9 mouse cellular contexts compared by ENCODE assay signal in genomic region chr16:20480115-20480514, GRCm38 (mm10). TPM values are rescaled to one million over a fixed set of nuclear protein-coding genes. Genes with fewer than 3 reads are reported as not detected.
A peak's percentile ranks its signal among the peaks of the same experiment; 100 is the strongest.
DNase-seq lines count a peak whose midpoint lies in the region; TF ChIP-seq lines count a peak whose summit lies in the region.
"Had no signal": no experiment of that assay in that cellular context is flagged by ENCODE, and none has a peak within 500 bp of the region (broad histone marks: within the 10 kb centered on the region; RNA-seq: fewer than 3 reads in every experiment).

No protein-coding gene starts in this region.

- TF ChIP-seq RAD21 in MEL (IDR thresholded peaks at IDR 0.05; ENCODE audit: low read depth, low read length): peak; percentile 82

- TF ChIP-seq EP300 in MEL (IDR thresholded peaks at IDR 0.05; ENCODE audit: low read depth in 1 of 2, low read length in 2 of 2): no peak

- no peak for TF ChIP-seq POLR2A in MEL (IDR thresholded peaks at IDR 0.05; ENCODE audit: control insufficient read depth in 1 of 2, insufficient read depth in 1 of 2, low read depth in 1 of 2, low read length in 2 of 2, poor library complexity in 1 of 2)

- no peaks in the 10 kb centered on the region for H3K27me3 ChIP-seq in MEL (ENCODE audit: control insufficient read depth in 1 of 2, insufficient read depth in 2 of 2, low read length in 2 of 2)
- H3K27me3 ChIP-seq in splenic B cell, adult 2 months (ENCODE audit: control insufficient read depth, insufficient read depth, low read length, poor library complexity, severe bottlenecking): no peaks in the 10 kb centered on the region
- H3K27me3 ChIP-seq: limb, embryonic 15.5 days had no signal

- H3K27ac ChIP-seq in layer of hippocampus, adult 2 months: no peak overlapping the region
- no peak overlapping the region for H3K27ac ChIP-seq in MEL (ENCODE audit: control insufficient read depth, low read depth, low read length)
- H3K27ac ChIP-seq: limb, embryonic 15.5 days had no signal

- no peaks in the 10 kb centered on the region for H3K36me3 ChIP-seq in MEL (ENCODE audit: control insufficient read depth in 1 of 2, insufficient read depth in 2 of 2, low read length in 2 of 2)
- H3K36me3 ChIP-seq in splenic B cell, adult 2 months (ENCODE audit: control insufficient read depth, insufficient read depth, low read length, poor library complexity, severe bottlenecking): no peaks in the 10 kb centered on the region
- H3K36me3 ChIP-seq: limb, embryonic 15.5 days had no signal

- TF ChIP-seq CTCF in layer of hippocampus, adult 2 months (conservative IDR thresholded peaks at IDR 0.05): peak; percentile 77
- peak; percentile 36 to 76 (median 52) for TF ChIP-seq CTCF in MEL (IDR thresholded peaks at IDR 0.05 in 2 of 3, conservative IDR thresholded peaks at IDR 0.05 in 1 of 3; ENCODE audit: control insufficient read depth in 1 of 3, insufficient read depth in 1 of 3, low read depth in 2 of 3, low read length in 3 of 3, poor library complexity in 1 of 3, severe bottlenecking in 1 of 3)

- no peaks in the 10 kb centered on the region for H3K79me2 ChIP-seq in MEL (ENCODE audit: control insufficient read depth, insufficient read depth, low read length, poor library complexity)

- H3K9me3 ChIP-seq in MEL (replicated peaks; ENCODE audit: insufficient read depth, low read length): no peaks in the 10 kb centered on the region
- H3K9me3 ChIP-seq: limb, embryonic 15.5 days had no signal

- no peak overlapping the region for H3K9ac ChIP-seq in MEL (ENCODE audit: control insufficient read depth, low read depth, low read length, poor library complexity, severe bottlenecking)
- H3K9ac ChIP-seq: limb, embryonic 15.5 days had no signal

- DNase-seq in layer of hippocampus, adult 2 months (ENCODE audit: low spot score in 2 of 2): peak in 1 of 2 experiments; percentile 21
- DNase-seq in layer of hippocampus, adult 8-10 months (ENCODE audit: low spot score in 2 of 2): no peak
- DNase-seq in MEL (ENCODE audit: low read depth, low spot score): peak; percentile 69
- peak; percentile 40 for DNase-seq in induced T-regulatory cell, adult 2 months (ENCODE audit: low read depth)
- peak; percentile 14 for DNase-seq in splenic B cell, adult 2 months (ENCODE audit: low read depth, low spot score)
- DNase-seq in right cerebral cortex, postnatal 25 days: no peak
- DNase-seq in heart, postnatal 4 days: no peak

- no peak overlapping the region for H3K4me3 ChIP-seq in layer of hippocampus, adult 2 months
- H3K4me3 ChIP-seq in MEL (ENCODE audit: control insufficient read depth in 1 of 2, insufficient read depth in 1 of 2, low read depth in 2 of 2, low read length in 2 of 2): no peak overlapping the region
- H3K4me3 ChIP-seq: erythroblast, embryonic 14.5 days; limb, embryonic 15.5 days had no signal

- peaks cover 0 to 6% of the 10 kb centered on the region in 2 experiments; a peak in 2 of 4 replicates for H3K4me1 ChIP-seq in MEL (ENCODE audit: control insufficient read depth in 1 of 2, insufficient read depth in 2 of 2, low read length in 2 of 2)

TF ChIP-seq in MEL, 35 proteins besides CTCF, POLR2A, EP300 and RAD21:
- TF ChIP-seq ELF1 (IDR thresholded peaks at IDR 0.05; ENCODE audit: low read depth, low read length): no peak
- TF ChIP-seq MYB (IDR thresholded peaks at IDR 0.05; ENCODE audit: low read depth, low read length): no peak
- TF ChIP-seq SMC3 (IDR thresholded peaks at IDR 0.05; ENCODE audit: low read depth, low read length): peak; percentile 74
- TF ChIP-seq MXI1 (IDR thresholded peaks at IDR 0.05; ENCODE audit: low read depth, low read length): no peak
- TF ChIP-seq TBP (IDR thresholded peaks at IDR 0.05; ENCODE audit: low read depth, low read length): no peak
- no peak for TF ChIP-seq MAX (IDR thresholded peaks at IDR 0.05; ENCODE audit: low read length)
- no peak for TF ChIP-seq USF2 (IDR thresholded peaks at IDR 0.05; ENCODE audit: borderline replicate concordance in 1 of 2, insufficient read depth in 1 of 2, low read depth in 1 of 2, low read length in 2 of 2)
- TF ChIP-seq TAL1 (IDR thresholded peaks at IDR 0.05; ENCODE audit: low read length): no peak
- peak; percentile 65 for TF ChIP-seq ZC3H11A (IDR thresholded peaks at IDR 0.05; ENCODE audit: low read depth, low read length)
- no peak for TF ChIP-seq ZMIZ1 (IDR thresholded peaks at IDR 0.05; ENCODE audit: low read depth, low read length)

RNA-seq across cellular contexts. Expression of gene Eif2b5, which starts 18.5 kb away (rescaled TPM):
- 10 to 100 TPM; 48.9 to 50.4 TPM for total RNA-seq in layer of hippocampus, adult 2 months (2021)
- 10 to 100 TPM; 48.2 to 57.6 (median 55.7) TPM for total RNA-seq in layer of hippocampus, adult 8-10 months (2022)
- 131 and 137 TPM in 2 replicates for total RNA-seq in MEL (2012; rRNA removed)
- 100 to 1,000 TPM in 1 of 2 experiments, 10 to 100 TPM in 1; 91.1 to 115 TPM for polyA plus RNA-seq in MEL (2012; ENCODE audit: insufficient read depth in 1 of 2, insufficient read length in 2 of 2, low read depth in 1 of 2, low replicate concordance in 2 of 2, missing spikeins in 1 of 2)
- total RNA-seq in heart, postnatal 4 days (2021): 10 to 100 TPM; 55.9 to 59.8 TPM

RNA-seq across cellular contexts. Expression of gene Dvl3, which starts 36.7 kb away (rescaled TPM):
- 10 to 100 TPM; 56.5 to 56.9 TPM for total RNA-seq in layer of hippocampus, adult 2 months (2021)
- total RNA-seq in layer of hippocampus, adult 8-10 months (2022): 10 to 100 TPM; 50.2 to 61.7 (median 53.6) TPM
- total RNA-seq in MEL (2012; rRNA removed): 4.0 and 4.1 TPM in 2 replicates
- polyA plus RNA-seq in MEL (2012; ENCODE audit: insufficient read depth in 1 of 2, insufficient read length in 2 of 2, low read depth in 1 of 2, low replicate concordance in 2 of 2, missing spikeins in 1 of 2): 10 to 100 TPM in 1 of 2 experiments, not detected in 1; 20.5 TPM
- 10 to 100 TPM; 70.6 to 73.1 TPM for total RNA-seq in heart, postnatal 4 days (2021)

RNA-seq across cellular contexts. Expression of gene Abcc5, which starts 53.9 kb away (rescaled TPM):
- 100 to 1,000 TPM; 220 to 244 TPM for total RNA-seq in layer of hippocampus, adult 2 months (2021)
- total RNA-seq in layer of hippocampus, adult 8-10 months (2022): 100 to 1,000 TPM; 202 to 301 (median 225) TPM
- 16.4 and 17.6 TPM in 2 replicates for total RNA-seq in MEL (2012; rRNA removed)
- polyA plus RNA-seq in MEL (2012; ENCODE audit: insufficient read depth in 1 of 2, insufficient read length in 2 of 2, low read depth in 1 of 2, low replicate concordance in 2 of 2, missing spikeins in 1 of 2): 10 to 100 TPM in 1 of 2 experiments, not detected in 1; 31.7 TPM
- total RNA-seq in heart, postnatal 4 days (2021): 10 to 100 TPM; 56.2 to 58.6 TPM

RNA-seq across cellular contexts. Expression of gene Ap2m1, which starts 55.2 kb away (rescaled TPM):
- 100 to 1,000 TPM; 712 to 736 TPM for total RNA-seq in layer of hippocampus, adult 2 months (2021)
- 100 to 1,000 TPM; 669 to 728 (median 710) TPM for total RNA-seq in layer of hippocampus, adult 8-10 months (2022)
- 185 and 199 TPM in 2 replicates for total RNA-seq in MEL (2012; rRNA removed)
- polyA plus RNA-seq in MEL (2012; ENCODE audit: insufficient read depth in 1 of 2, insufficient read length in 2 of 2, low read depth in 1 of 2, low replicate concordance in 2 of 2, missing spikeins in 1 of 2): 1,000 to 10,000 TPM in 1 of 2 experiments, 100 to 1,000 TPM in 1; 312 to 1,810 TPM
- total RNA-seq in heart, postnatal 4 days (2021): 100 to 1,000 TPM; 283 to 296 TPM

Comparison
In these comparisons a context has a peak if more than half of its experiments do, and no peak if none do; other contexts are left out.
1. DNase-seq: peak in MEL (single experiment), induced T-regulatory cell, adult 2 months (single experiment) and splenic B cell, adult 2 months (single experiment); none in layer of hippocampus, adult 8-10 months (0 of 2), right cerebral cortex, postnatal 25 days (single experiment) and heart, postnatal 4 days (single experiment).